Mouse (Mus musculus): ENCODE data around the gene Rmi2. TPM values are rescaled to one million over a fixed set of nuclear protein-coding genes. Genes with fewer than 3 reads are reported as not detected.

Gene Rmi2
- polyA plus RNA-seq, 1 experiment from 2014 or later: 3.3 TPM

GRCm38 (mm10) chr16:10836388-10836787 is 1.5 kb downstream of the Rmi2 start:
- Histone ChIP-seq H3K27ac (no peak overlapping the region), H3K9me3 (replicated peaks) (no peaks in the 10 kb centered on the region), H3K4me2 (peak overlapping the region; percentile 93), H3K36me3 (ENCODE audit: poor library complexity, severe bottlenecking) (0 out of 2 replicates have a peak, but pooled peaks cover 5% of the 10 kb centered on the region), H3K4me3 (peak overlapping the region; percentile 7; the same call in 1 of the 2 replicates), H3K9ac (0 out of 2 replicates have a peak overlapping the region, but pooled peaks have one; percentile 16), H3K27me3 (peaks cover 5% of the 10 kb centered on the region; the same call in 1 of the 2 replicates), H3K4me1 (peaks cover 31% of the 10 kb centered on the region)
- WGBS: 97% methylated on average over 3 of the region's 3 CpGs
- no peak for ATAC-seq

GRCm38 (mm10) chr16:10837250-10837649 is 2.4 kb downstream of the Rmi2 start:
- no peak for ATAC-seq
- WGBS: 93% methylated on average over 3 of the region's 3 CpGs
- Histone ChIP-seq H3K36me3 (ENCODE audit: poor library complexity, severe bottlenecking) (0 out of 2 replicates have a peak, but pooled peaks cover 5% of the 10 kb centered on the region), H3K27ac (no peak overlapping the region), H3K4me1 (peaks cover 31% of the 10 kb centered on the region), H3K9ac (no peak overlapping the region), H3K9me3 (replicated peaks) (no peaks in the 10 kb centered on the region), H3K4me2 (no peak overlapping the region), H3K27me3 (peaks cover 5% of the 10 kb centered on the region; the same call in 1 of the 2 replicates), H3K4me3 (no peak overlapping the region)

- no peaks in the 10 kb centered on the region for H3K9me3 ChIP-seq (replicated peaks)
- H3K4me2 ChIP-seq: no peak overlapping the region; the same call in 1 of the 2 replicates
- H3K4me3 ChIP-seq: no peak overlapping the region
- peaks cover 31% of the 10 kb centered on the region for H3K4me1 ChIP-seq
- no peak for ATAC-seq
- H3K27ac ChIP-seq: no peak overlapping the region
- no peak overlapping the region for H3K9ac ChIP-seq
- 95% methylated on average over 1 of the region's 1 CpGs for WGBS
- H3K36me3 ChIP-seq (ENCODE audit: poor library complexity, severe bottlenecking): 0 out of 2 replicates have a peak, but pooled peaks cover 5% of the 10 kb centered on the region
- H3K27me3 ChIP-seq: peaks cover 5% of the 10 kb centered on the region; the same call in 1 of the 2 replicates
Measured at GRCm38 (mm10) chr16:10837903-10838302, 3.0 kb downstream of the Rmi2 start.

- 0 out of 2 replicates have a peak, but pooled peaks cover 5% of the 10 kb centered on the region for H3K36me3 ChIP-seq (ENCODE audit: poor library complexity, severe bottlenecking)
- H3K27me3 ChIP-seq: peaks cover 4% of the 10 kb centered on the region; the same call in 1 of the 2 replicates
- H3K4me3 ChIP-seq: no peak overlapping the region
- H3K4me2 ChIP-seq: no peak overlapping the region; the same call in 1 of the 2 replicates
- H3K9me3 ChIP-seq (replicated peaks): no peaks in the 10 kb centered on the region
- H3K9ac ChIP-seq: no peak overlapping the region
- H3K27ac ChIP-seq: no peak overlapping the region
- no peak for ATAC-seq
- WGBS: 55% methylated on average over 10 of the region's 10 CpGs
- H3K4me1 ChIP-seq: peaks cover 33% of the 10 kb centered on the region
Measured at GRCm38 (mm10) chr16:10838487-10839245, 3.8 kb downstream of the Rmi2 start.

GRCm38 (mm10) chr16:10840018-10840417 is 5.2 kb downstream of the Rmi2 start:
- peaks cover 38% of the 10 kb centered on the region for H3K4me1 ChIP-seq
- H3K36me3 ChIP-seq (ENCODE audit: poor library complexity, severe bottlenecking): 0 out of 2 replicates have a peak, but pooled peaks cover 5% of the 10 kb centered on the region
- no peaks in the 10 kb centered on the region for H3K27me3 ChIP-seq
- H3K9ac ChIP-seq: no peak overlapping the region
- ATAC-seq: no peak
- 90% methylated on average over 12 of the region's 14 CpGs for WGBS
- no peak overlapping the region for H3K27ac ChIP-seq
- no peaks in the 10 kb centered on the region for H3K9me3 ChIP-seq (replicated peaks)
- H3K4me2 ChIP-seq: no peak overlapping the region
- no peak overlapping the region for H3K4me3 ChIP-seq

- no peaks in the 10 kb centered on the region for H3K9me3 ChIP-seq (replicated peaks)
- H3K4me1 ChIP-seq: peaks cover 22% of the 10 kb centered on the region
- H3K27me3 ChIP-seq: no peaks in the 10 kb centered on the region
- H3K4me2 ChIP-seq: no peak overlapping the region
- no peak for ATAC-seq
- H3K4me3 ChIP-seq: no peak overlapping the region
- WGBS: 71% methylated on average over 4 of the region's 4 CpGs
- no peak overlapping the region for H3K27ac ChIP-seq
- no peak overlapping the region for H3K9ac ChIP-seq
- 0 out of 2 replicates have a peak, but pooled peaks cover 9% of the 10 kb centered on the region for H3K36me3 ChIP-seq (ENCODE audit: poor library complexity, severe bottlenecking)
Measured at GRCm38 (mm10) chr16:10842282-10842855, 7.5 kb downstream of the Rmi2 start.

DNA sequence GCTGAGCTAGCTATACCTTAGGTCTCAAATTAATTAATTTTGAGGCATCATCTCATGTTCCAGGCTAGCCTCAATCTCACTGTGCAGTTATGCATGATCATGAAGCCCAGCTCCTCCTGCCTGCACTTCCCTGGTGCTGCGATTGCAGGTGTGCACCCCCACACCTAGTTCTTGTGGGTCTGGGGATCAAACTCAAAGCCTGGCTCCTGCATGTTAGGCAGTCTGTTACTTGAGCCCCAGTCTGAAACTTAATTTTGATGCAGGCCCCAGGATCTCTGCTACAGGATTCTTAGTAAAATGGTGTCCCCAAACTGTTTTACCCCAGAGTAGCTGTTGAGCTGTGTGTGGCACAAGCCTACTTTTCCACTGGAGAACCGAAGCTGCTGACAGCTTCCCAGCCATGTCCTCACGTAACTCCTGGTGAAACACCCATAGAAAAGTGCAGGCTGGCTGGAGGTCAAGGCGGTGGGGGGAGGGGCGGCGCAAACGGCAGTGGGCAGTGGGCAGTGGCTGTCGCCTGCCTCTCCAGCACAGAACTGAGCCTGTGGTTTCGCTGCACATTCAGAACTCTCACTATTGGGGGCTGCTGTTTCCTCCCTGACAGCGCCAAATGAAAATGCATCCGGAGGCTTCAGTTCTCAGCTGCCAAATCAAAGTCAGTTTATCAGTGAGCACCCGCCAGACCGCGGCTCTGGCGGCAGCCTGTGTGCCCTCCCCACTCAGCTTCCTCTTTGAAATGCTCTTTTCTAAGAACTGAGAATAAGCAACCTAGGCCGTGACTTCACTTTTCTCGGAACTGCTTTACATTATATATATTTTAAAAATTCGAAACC is 8.8 kb downstream of the Rmi2 start:
- 35% methylated on average over 18 of the region's 18 CpGs for WGBS
- peak overlapping the region; percentile 14; the same call in 1 of the 2 replicates for H3K4me2 ChIP-seq
- no peak for ATAC-seq

DNA sequence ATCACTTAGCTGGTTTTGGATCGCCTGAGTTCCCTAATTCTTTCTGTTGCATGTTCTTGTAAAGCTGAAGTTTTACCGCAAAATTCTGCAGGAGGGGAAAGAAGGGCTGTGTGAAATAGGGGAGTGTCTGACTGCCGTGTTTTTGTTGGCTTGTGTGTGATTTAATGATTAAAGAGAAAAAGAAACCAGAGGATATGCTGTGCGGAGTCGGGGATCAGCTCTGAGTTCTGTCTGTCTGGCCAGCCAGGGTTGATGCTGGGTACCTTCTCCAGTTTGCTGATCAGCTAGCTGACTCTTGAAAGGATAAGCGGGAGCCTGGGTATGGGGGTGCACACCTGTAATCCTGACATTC is 9.4 kb downstream of the Rmi2 start:
- Histone ChIP-seq H3K4me1 (peaks cover 10% of the 10 kb centered on the region), H3K9me3 (replicated peaks) (no peaks in the 10 kb centered on the region), H3K27ac (no peak overlapping the region), H3K36me3 (ENCODE audit: poor library complexity, severe bottlenecking) (0 out of 2 replicates have a peak, but pooled peaks cover 9% of the 10 kb centered on the region), H3K4me2 (no peak overlapping the region), H3K4me3 (no peak overlapping the region), H3K9ac (no peak overlapping the region), H3K27me3 (no peaks in the 10 kb centered on the region)
- 75% methylated on average over 6 of the region's 6 CpGs for WGBS
- no peak for ATAC-seq

More for the DNA sequence above, 8.8 kb downstream of the Rmi2 start:
- Histone ChIP-seq H3K36me3 (ENCODE audit: poor library complexity, severe bottlenecking) (0 out of 2 replicates have a peak, but pooled peaks cover 9% of the 10 kb centered on the region), H3K4me1 (peaks cover 10% of the 10 kb centered on the region), H3K27ac (no peak overlapping the region), H3K9ac (peak overlapping the region; percentile 50; the same call in 1 of the 2 replicates), H3K27me3 (no peaks in the 10 kb centered on the region), H3K4me3 (no peak overlapping the region), H3K9me3 (replicated peaks) (no peaks in the 10 kb centered on the region)

GRCm38 (mm10) chr16:10845952-10846351 is 11.1 kb downstream of the Rmi2 start:
- 83% methylated on average over 6 of the region's 6 CpGs for WGBS
- no peak for ATAC-seq

GRCm38 (mm10) chr16:10846503-10846902 is 11.6 kb downstream of the Rmi2 start:
- 63% methylated on average over 4 of the region's 4 CpGs for WGBS
- Histone ChIP-seq H3K4me2 (no peak overlapping the region), H3K4me3 (no peak overlapping the region), H3K9me3 (replicated peaks) (no peaks in the 10 kb centered on the region), H3K36me3 (ENCODE audit: poor library complexity, severe bottlenecking) (0 out of 2 replicates have a peak, but pooled peaks cover 4% of the 10 kb centered on the region), H3K27me3 (no peaks in the 10 kb centered on the region), H3K9ac (no peak overlapping the region), H3K27ac (no peak overlapping the region), H3K4me1 (peaks cover 22% of the 10 kb centered on the region)
- no peak for ATAC-seq

More at GRCm38 (mm10) chr16:10845952-10846351, 11.1 kb downstream of the Rmi2 start:
- Histone ChIP-seq H3K4me1 (peaks cover 22% of the 10 kb centered on the region), H3K9me3 (replicated peaks) (no peaks in the 10 kb centered on the region), H3K4me3 (no peak overlapping the region), H3K27ac (no peak overlapping the region), H3K27me3 (no peaks in the 10 kb centered on the region), H3K4me2 (no peak overlapping the region), H3K36me3 (ENCODE audit: poor library complexity, severe bottlenecking) (0 out of 2 replicates have a peak, but pooled peaks cover 8% of the 10 kb centered on the region), H3K9ac (no peak overlapping the region)

DNA sequence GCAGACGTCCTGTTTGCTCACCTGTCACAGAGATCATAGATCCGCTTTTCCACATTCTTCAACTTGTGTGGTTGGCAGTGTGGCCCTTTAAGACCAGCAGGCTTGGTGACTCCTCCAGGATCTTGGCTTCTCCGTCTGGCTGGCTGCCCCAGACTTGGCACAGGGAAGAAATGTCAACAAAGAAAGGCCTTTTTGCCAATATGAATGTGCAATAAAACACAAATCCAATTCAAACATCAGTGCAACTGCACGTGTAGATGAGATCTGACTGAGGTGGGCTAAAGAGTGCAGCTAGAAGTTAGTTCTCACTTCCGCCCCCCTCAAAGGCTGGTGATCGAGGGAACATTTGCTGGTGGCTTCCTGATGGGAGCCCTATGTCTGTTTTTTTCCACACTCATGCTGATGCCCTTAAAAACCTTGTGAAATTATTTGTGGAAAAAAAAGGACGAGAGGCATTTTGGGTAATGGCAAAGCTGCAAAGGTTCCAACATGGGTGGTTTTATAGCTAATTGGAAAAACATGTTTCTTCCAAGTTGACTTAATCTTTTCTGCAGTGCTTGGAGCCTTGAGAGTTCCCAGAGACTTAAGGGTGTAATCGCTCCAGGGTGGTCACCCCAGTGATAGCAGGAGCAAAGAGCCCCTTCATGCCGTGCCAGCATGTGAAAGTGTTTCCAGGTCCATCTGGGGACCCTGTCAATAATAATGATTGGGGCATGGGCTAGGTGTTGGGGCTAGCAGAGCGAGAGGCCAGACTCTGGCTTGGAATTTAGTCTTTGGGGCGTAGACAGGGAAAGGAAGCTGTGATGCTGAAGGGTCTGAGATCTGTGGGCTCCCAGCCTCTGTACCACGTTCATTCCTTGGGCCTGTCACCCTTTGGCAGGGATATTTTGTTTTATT is 15.4 kb downstream of the Rmi2 start:
- H3K36me3 ChIP-seq (ENCODE audit: poor library complexity, severe bottlenecking): 0 out of 2 replicates have a peak, but pooled peaks cover 4% of the 10 kb centered on the region

More for the DNA sequence above, 15.4 kb downstream of the Rmi2 start:
- no peak for ATAC-seq
- Histone ChIP-seq H3K9me3 (replicated peaks) (no peaks in the 10 kb centered on the region), H3K27me3 (no peaks in the 10 kb centered on the region), H3K4me1 (peaks cover 12% of the 10 kb centered on the region), H3K9ac (no peak overlapping the region), H3K4me2 (no peak overlapping the region), H3K4me3 (no peak overlapping the region), H3K27ac (no peak overlapping the region)
- WGBS: 72% methylated on average over 12 of the region's 12 CpGs

Measured in forebrain, embryonic 13.5 days (tissue).